In the genomic region with DNA sequence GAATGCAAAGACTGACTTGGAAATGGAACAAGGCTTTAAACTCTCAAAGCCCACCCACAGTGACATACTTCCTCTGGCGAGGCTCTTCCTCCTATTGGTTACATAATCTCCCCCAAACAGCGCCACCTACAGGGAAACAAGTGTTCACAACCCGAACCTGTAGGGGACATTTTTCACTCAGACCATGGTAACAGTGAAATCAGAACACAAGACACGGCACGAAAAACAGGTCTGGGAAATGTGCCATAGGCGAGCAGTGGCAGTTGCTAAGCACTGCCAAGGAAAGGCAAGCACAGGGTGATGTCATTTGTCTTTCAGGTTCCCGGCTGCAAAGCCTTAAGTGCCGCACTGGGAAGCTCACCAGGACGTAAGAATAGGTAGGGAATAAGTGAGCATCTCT, we compare ENCODE assay signal across 14 mouse cellular contexts.
A peak's percentile ranks its signal among the peaks of the same experiment; 100 is the strongest.
DNase-seq lines count a peak whose midpoint lies in the region; ATAC-seq and TF ChIP-seq lines count a peak whose summit lies in the region.
"Had no signal": no experiment of that assay in that cellular context is flagged by ENCODE, and none has a peak within 500 bp of the region (broad histone marks: within the 10 kb centered on the region; RNA-seq: fewer than 3 reads in every experiment).

No protein-coding gene starts in this region.

- no peak overlapping the region for H3K27ac ChIP-seq in hindbrain, embryonic 14.5 days
- no peak overlapping the region for H3K27ac ChIP-seq in hindbrain, embryonic 11.5 days (ENCODE audit: low read depth, low read length)
- no peak overlapping the region for H3K27ac ChIP-seq in midbrain, postnatal 0 days (ENCODE audit: low read depth, low read length)
- no peak overlapping the region for H3K27ac ChIP-seq in midbrain, embryonic 13.5 days
- no peak overlapping the region for H3K27ac ChIP-seq in kidney, embryonic 14.5 days (ENCODE audit: low read depth, low read length)
- H3K27ac ChIP-seq: forebrain, embryonic 10.5 days; liver, embryonic 13.5 days; neural tube, embryonic 13.5 days had no signal

- H3K27me3 ChIP-seq in hindbrain, embryonic 14.5 days (ENCODE audit: control insufficient read depth, insufficient read depth, low read length), result no peaks in the 10 kb centered on the region
- no peaks in the 10 kb centered on the region for H3K27me3 ChIP-seq in hindbrain, embryonic 11.5 days (ENCODE audit: control insufficient read depth, insufficient read depth, low read length)
- no peaks in the 10 kb centered on the region for H3K27me3 ChIP-seq in midbrain, postnatal 0 days (ENCODE audit: insufficient read depth, low read length)
- no peaks in the 10 kb centered on the region for H3K27me3 ChIP-seq in midbrain, embryonic 13.5 days
- H3K27me3 ChIP-seq in kidney, embryonic 14.5 days (ENCODE audit: control insufficient read depth, insufficient read depth, low read length), result no peaks in the 10 kb centered on the region
- H3K27me3 ChIP-seq: liver, embryonic 13.5 days; neural tube, embryonic 13.5 days had no signal

- ATAC-seq in hindbrain, embryonic 14.5 days (ENCODE audit: low FRiP score), result no peak
- ATAC-seq in hindbrain, embryonic 11.5 days (ENCODE audit: low FRiP score), result no peak
- peak; percentile 20; the same call in 1 of the 2 replicates for ATAC-seq in midbrain, postnatal 0 days (ENCODE audit: low FRiP score)
- no peak for ATAC-seq in midbrain, embryonic 13.5 days
- no peak for ATAC-seq in kidney, embryonic 14.5 days (ENCODE audit: low FRiP score, low TSS enrichment)
- ATAC-seq: inflammation-experienced regulatory T-cells, adult 6 months had no signal

- intact Hi-C loops in left cerebral cortex, postnatal 4 days (cut with DNase I), result no loop called here

- 81% methylated on average over 9 of the region's 9 CpGs for WGBS in hindbrain, embryonic 14.5 days
- 91% methylated on average over 9 of the region's 9 CpGs for WGBS in hindbrain, embryonic 11.5 days
- 79% methylated on average over 9 of the region's 9 CpGs for WGBS in midbrain, postnatal 0 days
- 89% methylated on average over 9 of the region's 9 CpGs for WGBS in midbrain, embryonic 13.5 days
- WGBS in kidney, embryonic 14.5 days, result 91% methylated on average over 9 of the region's 9 CpGs

- peak; percentile 22 for DNase-seq in adrenal gland, postnatal 14 days
- no peak for DNase-seq in adrenal gland, adult 8-10 months
- DNase-seq in hindbrain, embryonic 14.5 days (ENCODE audit: low spot score), result peak; percentile 31
- DNase-seq in hindbrain, embryonic 11.5 days (ENCODE audit: low spot score), result no peak
- DNase-seq in midbrain, postnatal 0 days (ENCODE audit: low spot score), result peak; percentile 53
- DNase-seq in left cerebral cortex, postnatal 4 days, result peak; percentile 5
- DNase-seq: liver, embryonic 13.5 days; thymus, postnatal 14 days had no signal

- H3K36me3 ChIP-seq in hindbrain, embryonic 14.5 days (replicated peaks; ENCODE audit: control insufficient read depth, insufficient read depth), result no peaks in the 10 kb centered on the region
- H3K36me3 ChIP-seq in hindbrain, embryonic 11.5 days (ENCODE audit: control insufficient read depth, insufficient read depth, low read length), result no peaks in the 10 kb centered on the region
- no peaks in the 10 kb centered on the region for H3K36me3 ChIP-seq in midbrain, postnatal 0 days (ENCODE audit: insufficient read depth, low read length)
- H3K36me3 ChIP-seq in midbrain, embryonic 13.5 days, result no peaks in the 10 kb centered on the region
- H3K36me3 ChIP-seq in kidney, embryonic 14.5 days (ENCODE audit: control insufficient read depth, insufficient read depth, low read length), result no peaks in the 10 kb centered on the region
- H3K36me3 ChIP-seq: forebrain, embryonic 10.5 days; liver, embryonic 13.5 days; neural tube, embryonic 13.5 days had no signal

- TF ChIP-seq CTCF in midbrain, postnatal 0 days (IDR thresholded peaks at IDR 0.05), result peak; percentile 51

- H3K4me2 ChIP-seq in hindbrain, embryonic 14.5 days (replicated peaks), result no peak overlapping the region
- H3K4me2 ChIP-seq in hindbrain, embryonic 11.5 days (replicated peaks; ENCODE audit: low read depth, low read length), result no peak overlapping the region
- H3K4me2 ChIP-seq in midbrain, postnatal 0 days (ENCODE audit: low read depth, low read length, poor library complexity, severe bottlenecking), result no peak overlapping the region
- H3K4me2 ChIP-seq in midbrain, embryonic 13.5 days (replicated peaks), result no peak overlapping the region
- H3K4me2 ChIP-seq in kidney, embryonic 14.5 days (replicated peaks; ENCODE audit: low read depth, low read length), result no peak overlapping the region
- H3K4me2 ChIP-seq: liver, embryonic 13.5 days; midbrain, embryonic 11.5 days; neural tube, embryonic 13.5 days had no signal

- no peaks in the 10 kb centered on the region for H3K9me3 ChIP-seq in hindbrain, embryonic 14.5 days (ENCODE audit: control insufficient read depth, low read length)
- no peaks in the 10 kb centered on the region for H3K9me3 ChIP-seq in hindbrain, embryonic 11.5 days (ENCODE audit: control insufficient read depth, low read length)
- H3K9me3 ChIP-seq in midbrain, postnatal 0 days (ENCODE audit: low read length), result no peaks in the 10 kb centered on the region
- no peaks in the 10 kb centered on the region for H3K9me3 ChIP-seq in midbrain, embryonic 13.5 days
- no peaks in the 10 kb centered on the region for H3K9me3 ChIP-seq in kidney, embryonic 14.5 days (ENCODE audit: control insufficient read depth, low read length)
- H3K9me3 ChIP-seq: forebrain, embryonic 10.5 days; liver, embryonic 13.5 days; neural tube, embryonic 13.5 days had no signal

- H3K4me1 ChIP-seq in hindbrain, embryonic 14.5 days (replicated peaks; ENCODE audit: control insufficient read depth, insufficient read depth, low read length), result peaks cover 8% of the 10 kb centered on the region; the same call in 1 of the 2 replicates
- no peaks in the 10 kb centered on the region for H3K4me1 ChIP-seq in hindbrain, embryonic 11.5 days (replicated peaks; ENCODE audit: control insufficient read depth, insufficient read depth, low read length)
- H3K4me1 ChIP-seq in midbrain, postnatal 0 days (ENCODE audit: insufficient read depth, low read length), result no peaks in the 10 kb centered on the region
- peaks cover 8% of the 10 kb centered on the region for H3K4me1 ChIP-seq in midbrain, embryonic 13.5 days (replicated peaks)
- peaks cover 11% of the 10 kb centered on the region for H3K4me1 ChIP-seq in kidney, embryonic 14.5 days (ENCODE audit: control insufficient read depth, insufficient read depth, low read length)

- H3K9ac ChIP-seq in hindbrain, embryonic 14.5 days, result no peak overlapping the region
- no peak overlapping the region for H3K9ac ChIP-seq in hindbrain, embryonic 11.5 days (ENCODE audit: low read depth, low read length)
- no peak overlapping the region for H3K9ac ChIP-seq in midbrain, postnatal 0 days (replicated peaks; ENCODE audit: low read length, poor library complexity, severe bottlenecking)
- H3K9ac ChIP-seq in midbrain, embryonic 13.5 days (replicated peaks), result no peak overlapping the region
- no peak overlapping the region for H3K9ac ChIP-seq in kidney, embryonic 14.5 days (ENCODE audit: low read depth, low read length)
- H3K9ac ChIP-seq: liver, embryonic 13.5 days; neural tube, embryonic 13.5 days had no signal

- H3K4me3 ChIP-seq in hindbrain, embryonic 14.5 days (replicated peaks; ENCODE audit: low read length), result no peak overlapping the region
- H3K4me3 ChIP-seq in hindbrain, embryonic 11.5 days (ENCODE audit: low read depth, low read length), result no peak overlapping the region
- no peak overlapping the region for H3K4me3 ChIP-seq in midbrain, postnatal 0 days (ENCODE audit: low read depth, low read length)
- H3K4me3 ChIP-seq in midbrain, embryonic 13.5 days (replicated peaks), result no peak overlapping the region
- no peak overlapping the region for H3K4me3 ChIP-seq in kidney, embryonic 14.5 days (ENCODE audit: low read length)
- H3K4me3 ChIP-seq: forebrain, embryonic 10.5 days; liver, embryonic 13.5 days; neural tube, embryonic 13.5 days had no signal

Comparison
In these comparisons a context has a peak if more than half of its experiments do, and no peak if none do; other contexts are left out.
1. DNase-seq: peak in adrenal gland, postnatal 14 days (single experiment), hindbrain, embryonic 14.5 days (single experiment), midbrain, postnatal 0 days (single experiment) and left cerebral cortex, postnatal 4 days (single experiment); none in adrenal gland, adult 8-10 months (single experiment) and hindbrain, embryonic 11.5 days (single experiment).